Mouse (Mus musculus) limb, embryonic 14.5 days (tissue): ENCODE measurements around the gene Cox17. TPM values are rescaled to one million over a fixed set of nuclear protein-coding genes. Genes with fewer than 3 reads are reported as not detected.

Experiments
- ATAC-seq: fragments of 200-750 bp; cut with Nextera tagmentation; 2 replicates; pipeline ENCODE4 v1.8.0; 2017; ENCODE audit warnings: low read depth, moderate number of reproducible peaks, moderate TSS enrichment; ENCODE audit not compliant: low FRiP score
- DNase-seq: peaks from one replicate; pipeline ENCODE4 v3.0.0-alpha.2; 2015; ENCODE audit warnings: low spot score
- H3K27ac ChIP-seq: fragments of 300-500 bp; sonication (generic); replicated peaks from 2 replicates; pipeline ENCODE4 v1.5.1; 2014; ENCODE audit warnings: low read depth, mild to moderate bottlenecking, low read length, moderate library complexity, mixed read lengths
- H3K27me3 ChIP-seq: fragments of 300-500 bp; sonication (generic); 2 replicates; pipeline ENCODE4 v1.6.1; 2014; ENCODE audit warnings: low read length, mixed read lengths; ENCODE audit not compliant: control insufficient read depth, insufficient read depth
- H3K36me3 ChIP-seq: fragments of 300-500 bp; sonication (generic); 2 replicates; pipeline ENCODE4 v1.6.1; 2014; ENCODE audit warnings: mild to moderate bottlenecking, low read length, moderate library complexity, mixed read lengths; ENCODE audit not compliant: control insufficient read depth, insufficient read depth
- H3K4me1 ChIP-seq: fragments of 300-500 bp; sonication (generic); 2 replicates; pipeline ENCODE4 v1.6.1; 2014; ENCODE audit warnings: antibody characterized with exemption, low read length, mixed read lengths; ENCODE audit not compliant: control insufficient read depth, insufficient read depth
- H3K4me2 ChIP-seq: fragments of 300-500 bp; sonication (generic); replicated peaks from 2 replicates; pipeline ENCODE4 v1.6.1; 2014; ENCODE audit warnings: low read depth, mild to moderate bottlenecking, low read length, moderate library complexity; ENCODE audit not compliant: severe bottlenecking
- H3K4me3 ChIP-seq: fragments of 300-500 bp; sonication (generic); replicated peaks from 2 replicates; pipeline ENCODE4 v1.5.1; 2014; ENCODE audit warnings: low read length
- H3K9ac ChIP-seq: fragments of 300-500 bp; sonication (generic); 2 replicates; pipeline ENCODE4 v1.6.1; 2014; ENCODE audit warnings: mild to moderate bottlenecking, low read depth, low read length, moderate library complexity; ENCODE audit not compliant: severe bottlenecking
- H3K9me3 ChIP-seq: fragments of 300-500 bp; sonication (generic); 2 replicates; pipeline ENCODE4 v1.6.1; 2016; ENCODE audit warnings: low read length; ENCODE audit not compliant: control insufficient read depth
- POLR2A ChIP-seq: fragments of 200-500 bp; IDR thresholded peaks from 2 replicates; pipeline ENCODE4 v1.8.0; 2012; ENCODE audit warnings: inconsistent platforms, mild to moderate bottlenecking, moderate library complexity, borderline replicate concordance; ENCODE audit not compliant: insufficient read depth, insufficient read length; ENCODE audit errors: extremely low read depth
- WGBS: fragments of 180-500 bp; shearing (Covaris S2); extraction: QIAGEN DNeasy Blood & Tissue Kit; methylation state at CpG from one replicate; pipeline ENCODE4 v1.1.7; 2014; 5-methylcytosine and 5-hydroxymethylcytosine counted together
- polyA plus RNA-seq, 2 experiments: library from polyadenylated mRNA; depleted of rRNA in 1 of 2; stranded (reverse) in 1 of 2; unstranded in 1 of 2; fragments of >200 nt; fragmentation: Nextera tagmentation in 1 of 2; extraction: Ambion mirVana in 1 of 2; gene quantifications; 2 replicates each; pipeline versions ENCODE4 v1.2.1 to v1.2.3; 2012 to 2014

Cox17 gene
- polyA plus RNA-seq, 2 experiments: 83.6 to 124 TPM

- H3K9me3 ChIP-seq: no peaks in the 10 kb centered on the region
- no peak for ATAC-seq
- no peak overlapping the region for H3K4me2 ChIP-seq
- no peak overlapping the region for H3K4me3 ChIP-seq
- no peak overlapping the region for H3K9ac ChIP-seq
- H3K4me1 ChIP-seq: no peaks in the 10 kb centered on the region
- no peaks in the 10 kb centered on the region for H3K27me3 ChIP-seq
- H3K27ac ChIP-seq: no peak overlapping the region
- no peaks in the 10 kb centered on the region for H3K36me3 ChIP-seq
- TF ChIP-seq POLR2A: no peak
- DNase-seq: no peak
- WGBS: 79% methylated on average over 6 of the region's 6 CpGs
Observed at GRCm38 (mm10) chr16:38387389-38387788, 40.6 kb downstream of the Cox17 start.

DNA sequence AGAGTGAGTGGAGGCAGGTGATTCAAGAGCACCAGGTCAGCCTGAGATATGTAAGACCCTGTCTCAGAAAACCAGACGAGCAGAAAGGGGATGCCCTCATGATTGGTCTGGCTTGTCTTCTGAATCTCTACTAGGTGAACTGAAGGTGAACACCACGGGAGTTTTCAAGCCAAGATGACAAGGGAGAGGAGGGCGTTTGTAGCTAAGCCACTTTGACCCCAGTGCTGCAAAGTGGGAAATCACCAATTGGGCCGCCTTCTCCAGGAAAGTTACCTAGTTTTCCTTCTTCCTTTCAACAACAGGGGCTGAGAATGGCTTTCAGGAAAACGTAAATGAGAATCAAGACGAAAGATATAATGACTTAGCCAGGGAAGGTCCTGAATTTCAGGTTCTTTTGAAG is 42.0 kb downstream of the Cox17 start:
- no peak for TF ChIP-seq POLR2A
- Histone ChIP-seq H3K9ac (no peak overlapping the region), H3K4me1 (no peaks in the 10 kb centered on the region), H3K27ac (no peak overlapping the region), H3K4me3 (no peak overlapping the region), H3K4me2 (no peak overlapping the region), H3K9me3 (no peaks in the 10 kb centered on the region), H3K36me3 (no peaks in the 10 kb centered on the region), H3K27me3 (no peaks in the 10 kb centered on the region)
- WGBS: 69% methylated on average over 6 of the region's 6 CpGs
- DNase-seq (no peak), ATAC-seq (no peak)

DNA sequence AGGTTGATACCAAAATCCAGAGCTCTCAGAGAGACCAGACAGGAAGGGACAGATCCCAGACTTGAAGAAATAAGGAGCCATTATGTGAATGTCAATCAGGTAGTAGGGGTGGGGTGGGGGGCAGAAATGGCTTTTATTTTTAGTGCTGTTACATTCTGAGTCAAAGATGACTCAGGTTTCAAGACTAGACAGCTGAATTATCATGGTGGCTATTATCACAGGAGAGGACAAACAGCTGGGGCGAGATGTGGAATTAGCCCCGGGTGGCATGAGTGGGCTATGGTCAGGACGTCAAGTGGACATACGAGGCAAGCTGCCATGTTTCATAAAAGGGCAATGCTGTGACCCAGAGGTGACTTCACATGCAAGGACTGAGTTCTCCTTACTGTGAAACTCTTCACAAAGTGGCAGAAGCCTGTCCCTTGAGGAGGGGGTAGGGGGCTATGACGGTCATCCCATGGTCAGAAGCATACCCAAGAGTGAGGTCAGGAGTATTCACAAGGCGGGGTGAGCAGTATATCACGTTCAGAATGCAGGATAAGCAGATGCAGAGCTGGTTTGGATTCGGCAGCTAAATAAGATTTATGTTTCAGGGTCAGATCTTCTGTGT is 42.6 kb downstream of the Cox17 start:
- Histone ChIP-seq H3K4me1 (no peaks in the 10 kb centered on the region), H3K4me3 (no peak overlapping the region), H3K27me3 (no peaks in the 10 kb centered on the region), H3K36me3 (no peaks in the 10 kb centered on the region), H3K9ac (no peak overlapping the region), H3K27ac (no peak overlapping the region), H3K9me3 (no peaks in the 10 kb centered on the region), H3K4me2 (no peak overlapping the region)
- no peak for ATAC-seq
- 76% methylated on average over 8 of the region's 8 CpGs for WGBS
- no peak for TF ChIP-seq POLR2A
- no peak for DNase-seq

GRCm38 (mm10) chr16:38390322-38390721 is 43.5 kb downstream of the Cox17 start:
- Histone ChIP-seq H3K4me1 (no peaks in the 10 kb centered on the region), H3K27ac (no peak overlapping the region), H3K9me3 (no peaks in the 10 kb centered on the region), H3K9ac (no peak overlapping the region), H3K36me3 (no peaks in the 10 kb centered on the region), H3K4me2 (no peak overlapping the region), H3K27me3 (no peaks in the 10 kb centered on the region), H3K4me3 (no peak overlapping the region)
- 93% methylated on average over 7 of the region's 7 CpGs for WGBS
- ATAC-seq (no peak), DNase-seq (no peak)
- no peak for TF ChIP-seq POLR2A

- Histone ChIP-seq H3K27ac (no peak overlapping the region), H3K9ac (no peak overlapping the region), H3K36me3 (no peaks in the 10 kb centered on the region), H3K27me3 (no peaks in the 10 kb centered on the region), H3K4me3 (no peak overlapping the region), H3K9me3 (no peaks in the 10 kb centered on the region), H3K4me1 (peaks cover 8% of the 10 kb centered on the region), H3K4me2 (no peak overlapping the region)
- TF ChIP-seq POLR2A: no peak
- DNase-seq: peak; percentile 14
- peak; percentile 21 for ATAC-seq
- 72% methylated on average over 23 of the region's 23 CpGs for WGBS
Observed at GRCm38 (mm10) chr16:38392126-38392894, 45.5 kb downstream of the Cox17 start.
